Mouse (Mus musculus) intestine, postnatal 0 days (tissue): ENCODE results near the gene Igdcc4. TPM values are rescaled to one million over a fixed set of nuclear protein-coding genes. Genes with fewer than 3 reads are reported as not detected.

Experiments
- ATAC-seq: fragments of 200-750 bp; cut with Nextera tagmentation; 2 replicates; pipeline ENCODE4 v1.8.0; 2017; ENCODE audit warnings: mild to moderate bottlenecking, moderate TSS enrichment, moderate library complexity
- H3K27ac ChIP-seq: fragments of 300-500 bp; sonication (generic); 2 replicates; pipeline ENCODE4 v1.5.1; 2014; ENCODE audit warnings: mild to moderate bottlenecking, low read depth, low read length, moderate library complexity
- H3K27me3 ChIP-seq: fragments of 300-500 bp; sonication (generic); replicated peaks from 2 replicates; pipeline ENCODE4 v1.6.1; 2014; ENCODE audit warnings: low read length, mixed read lengths; ENCODE audit not compliant: control insufficient read depth, insufficient read depth
- H3K36me3 ChIP-seq: fragments of 300-500 bp; sonication (generic); 2 replicates; pipeline ENCODE4 v1.6.1; 2014; ENCODE audit warnings: mild to moderate bottlenecking, moderate library complexity; ENCODE audit not compliant: control insufficient read depth, insufficient read depth
- H3K4me1 ChIP-seq: fragments of 300-500 bp; sonication (generic); replicated peaks from 2 replicates; pipeline ENCODE4 v1.6.1; 2014; ENCODE audit warnings: antibody characterized with exemption, low read length, mixed read lengths; ENCODE audit not compliant: control insufficient read depth, insufficient read depth
- H3K4me2 ChIP-seq: fragments of 300-500 bp; sonication (generic); replicated peaks from 2 replicates; pipeline ENCODE4 v1.6.1; 2014; ENCODE audit warnings: low read depth, mild to moderate bottlenecking, moderate library complexity
- H3K4me3 ChIP-seq: fragments of 300-500 bp; sonication (generic); 2 replicates; pipeline ENCODE4 v1.5.1; 2014; ENCODE audit warnings: low read depth, low read length
- H3K9ac ChIP-seq: fragments of 300-500 bp; sonication (generic); 2 replicates; pipeline ENCODE4 v1.6.1; 2014; ENCODE audit warnings: mild to moderate bottlenecking, low read depth, low read length
- H3K9me3 ChIP-seq: fragments of 300-500 bp; sonication (generic); 2 replicates; pipeline ENCODE4 v1.6.1; 2016; ENCODE audit warnings: mixed run types; ENCODE audit not compliant: control insufficient read depth
- CTCF ChIP-seq: sonication (generic); IDR thresholded peaks from 2 replicates; pipeline ENCODE4 v1.5.1; 2016; ENCODE audit warnings: low read depth, mild to moderate bottlenecking, control low read depth, antibody characterized with exemption, moderate library complexity
- WGBS: fragments of 180-500 bp; shearing (Covaris S2); extraction: QIAGEN DNeasy Blood & Tissue Kit; methylation state at CpG from one replicate; pipeline ENCODE4 v1.1.7; 2014; 5-methylcytosine and 5-hydroxymethylcytosine counted together
- polyA plus RNA-seq: library from polyadenylated mRNA; unstranded; fragments of >200 nt; fragmentation: Nextera tagmentation; extraction: Ambion mirVana; gene quantifications from 2 replicates; pipeline ENCODE4 v1.2.1, GENCODE M21; 2015

The Igdcc4 gene
- polyA plus RNA-seq, 1 experiment from 2014 or later = 4.5 TPM

DNA sequence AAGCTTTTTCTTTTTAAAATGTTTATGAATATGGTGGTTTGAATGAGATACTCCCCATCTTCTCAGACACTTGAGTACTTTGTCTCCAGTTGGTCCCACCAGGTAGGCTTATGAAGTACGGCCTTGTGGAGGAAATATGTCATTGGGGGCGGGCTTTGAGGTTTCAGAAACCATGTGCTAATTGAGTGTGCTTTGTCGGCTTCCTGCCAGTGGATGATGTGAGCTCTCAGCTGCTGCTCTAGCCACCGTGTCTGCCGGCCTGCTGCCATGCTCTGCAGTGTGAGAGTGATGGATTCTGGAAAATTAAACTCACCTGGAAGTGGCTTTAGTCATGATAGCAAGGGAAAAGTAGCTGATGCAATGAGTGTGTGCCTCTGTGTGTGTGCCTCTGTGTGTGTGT lies 13.8 kb upstream of the Igdcc4 start:
- no peak overlapping the region for H3K4me2 ChIP-seq
- no peak for ATAC-seq
- H3K27me3 ChIP-seq = no peaks in the 10 kb centered on the region
- H3K9me3 ChIP-seq = no peaks in the 10 kb centered on the region
- no peaks in the 10 kb centered on the region for H3K4me1 ChIP-seq
- H3K4me3 ChIP-seq = no peak overlapping the region
- peaks cover 18% of the 10 kb centered on the region; the same call in 1 of the 2 replicates for H3K36me3 ChIP-seq
- TF ChIP-seq CTCF = no peak
- H3K27ac ChIP-seq = no peak overlapping the region
- H3K9ac ChIP-seq = no peak overlapping the region
- WGBS = 44% methylated on average over 5 of the region's 5 CpGs

DNA sequence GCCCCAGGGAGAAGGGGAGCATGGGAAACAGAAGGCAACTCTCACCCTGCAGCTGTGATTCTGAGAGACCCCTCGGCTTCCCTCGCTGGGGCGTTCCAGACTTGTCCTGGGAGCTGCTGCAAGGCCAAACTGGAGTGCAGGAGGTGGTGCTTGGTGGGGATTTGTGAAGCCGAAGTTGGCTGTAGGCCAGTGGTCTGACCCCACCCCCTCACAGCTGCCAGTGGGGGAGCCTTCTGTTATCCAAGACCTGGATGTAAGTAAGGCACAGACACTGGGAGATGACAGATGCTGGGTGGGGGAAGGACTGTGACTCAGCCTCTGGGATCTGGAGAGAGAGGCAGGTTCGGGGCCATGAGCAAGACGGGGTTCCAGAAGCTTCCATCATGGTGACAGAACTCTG lies 7.0 kb upstream of the Igdcc4 start:
- Histone ChIP-seq H3K27ac (no peak overlapping the region), H3K9ac (no peak overlapping the region), H3K4me2 (no peak overlapping the region)

DNA sequence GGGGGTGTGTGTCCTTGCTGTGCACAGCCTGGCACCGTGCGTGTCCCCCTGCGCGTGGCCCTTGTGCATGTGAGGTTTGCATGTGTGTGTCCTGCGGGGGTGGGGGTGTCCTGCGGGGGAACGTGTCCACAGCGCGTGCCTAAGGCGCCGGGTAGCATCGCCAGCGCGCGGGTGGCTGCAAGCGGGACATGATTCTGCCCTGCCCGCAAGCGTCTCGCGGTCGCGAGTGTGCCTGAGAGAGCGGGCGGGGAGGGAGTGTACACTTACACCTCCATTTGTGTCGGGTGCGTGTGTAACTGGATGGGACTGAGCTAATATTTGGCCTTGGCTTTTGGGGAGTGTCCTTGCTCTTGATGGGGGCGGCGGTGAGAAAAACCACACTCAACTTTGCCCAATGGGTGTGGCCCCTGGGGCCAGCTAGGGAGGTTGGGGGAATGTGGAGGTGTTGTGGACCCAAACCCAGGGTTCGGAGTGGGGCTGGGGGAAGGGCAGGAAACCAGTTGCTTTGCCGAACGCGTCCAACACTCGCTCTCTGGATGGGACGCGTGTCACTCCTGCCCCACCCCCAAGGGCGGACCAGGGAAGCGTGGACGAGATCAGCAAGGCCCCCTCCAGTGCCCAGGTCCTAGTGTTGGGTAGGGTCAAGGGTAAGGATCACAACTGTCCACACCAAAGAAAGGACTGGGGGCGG lies 545 bp downstream of the Igdcc4 start:
- Histone ChIP-seq H3K36me3 (no peaks in the 10 kb centered on the region), H3K9ac (peak overlapping the region; percentile 71), H3K27me3 (no peaks in the 10 kb centered on the region), H3K27ac (peak overlapping the region; percentile 62), H3K9me3 (no peaks in the 10 kb centered on the region), H3K4me1 (no peaks in the 10 kb centered on the region; the same call in 1 of the 2 replicates), H3K4me2 (peak overlapping the region; percentile 100), H3K4me3 (peak overlapping the region; percentile 68)
- ATAC-seq = peak; percentile 57
- under 1% methylated on average over 38 of the region's 39 CpGs for WGBS
- TF ChIP-seq CTCF = no peak

More for the DNA sequence above, 7.0 kb upstream of the Igdcc4 start:
- Histone ChIP-seq H3K36me3 (no peaks in the 10 kb centered on the region; the same call in 1 of the 2 replicates), H3K4me1 (no peaks in the 10 kb centered on the region), H3K4me3 (no peak overlapping the region), H3K9me3 (no peaks in the 10 kb centered on the region), H3K27me3 (no peaks in the 10 kb centered on the region)
- ATAC-seq = 0 out of 2 replicates have a peak, but pooled peaks have one; percentile 13
- 41% methylated on average over 6 of the region's 6 CpGs for WGBS
- TF ChIP-seq CTCF = no peak

DNA sequence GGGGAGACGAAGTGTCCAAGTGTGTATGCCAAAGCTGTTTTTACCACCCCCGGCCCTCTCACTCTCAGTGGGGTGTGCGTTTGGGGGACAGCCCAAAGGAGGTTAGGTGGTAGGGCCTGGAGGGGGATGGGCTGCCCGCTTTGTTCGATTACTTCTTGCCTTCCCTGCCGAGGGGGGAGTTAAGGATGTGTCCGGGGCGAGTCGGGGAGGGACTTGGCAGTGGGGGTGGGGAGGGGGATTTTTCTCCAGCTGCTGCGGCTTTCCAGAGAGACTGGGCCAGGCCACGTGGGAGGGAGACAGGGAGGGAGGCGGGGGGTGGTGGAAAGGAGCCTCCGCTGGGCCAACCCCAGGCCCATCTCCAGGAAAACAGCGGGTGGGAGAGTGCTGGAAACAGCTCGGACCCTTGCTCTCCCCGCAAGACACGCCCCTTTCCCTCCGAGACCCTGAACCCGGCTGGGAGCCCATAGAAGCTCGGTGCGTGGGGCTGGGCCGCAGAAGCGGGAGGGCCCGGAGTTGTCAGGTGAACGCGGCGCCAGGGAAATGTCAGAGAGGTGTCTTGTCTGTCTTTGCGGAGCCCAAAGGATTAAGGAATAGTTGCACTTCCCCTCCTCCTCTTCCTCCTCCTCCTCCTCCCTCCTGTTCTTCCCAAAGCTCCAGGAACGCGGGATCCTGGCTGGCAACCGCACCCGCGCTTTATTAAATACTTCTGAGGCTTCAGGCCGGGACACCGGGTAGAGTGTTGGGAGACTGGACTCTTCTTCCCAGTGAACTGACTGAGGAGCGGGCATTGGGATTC lies 1.3 kb downstream of the Igdcc4 start:
- Histone ChIP-seq H3K36me3 (no peaks in the 10 kb centered on the region), H3K27ac (peak overlapping the region; percentile 62), H3K4me3 (peak overlapping the region; percentile 68), H3K4me2 (peak overlapping the region; percentile 100), H3K9ac (peak overlapping the region; percentile 71), H3K27me3 (no peaks in the 10 kb centered on the region), H3K9me3 (no peaks in the 10 kb centered on the region), H3K4me1 (no peaks in the 10 kb centered on the region; the same call in 1 of the 2 replicates)
- ATAC-seq = peak; percentile 8; the same call in 1 of the 2 replicates
- WGBS = 7% methylated on average over 36 of the region's 36 CpGs
- TF ChIP-seq CTCF = no peak

DNA sequence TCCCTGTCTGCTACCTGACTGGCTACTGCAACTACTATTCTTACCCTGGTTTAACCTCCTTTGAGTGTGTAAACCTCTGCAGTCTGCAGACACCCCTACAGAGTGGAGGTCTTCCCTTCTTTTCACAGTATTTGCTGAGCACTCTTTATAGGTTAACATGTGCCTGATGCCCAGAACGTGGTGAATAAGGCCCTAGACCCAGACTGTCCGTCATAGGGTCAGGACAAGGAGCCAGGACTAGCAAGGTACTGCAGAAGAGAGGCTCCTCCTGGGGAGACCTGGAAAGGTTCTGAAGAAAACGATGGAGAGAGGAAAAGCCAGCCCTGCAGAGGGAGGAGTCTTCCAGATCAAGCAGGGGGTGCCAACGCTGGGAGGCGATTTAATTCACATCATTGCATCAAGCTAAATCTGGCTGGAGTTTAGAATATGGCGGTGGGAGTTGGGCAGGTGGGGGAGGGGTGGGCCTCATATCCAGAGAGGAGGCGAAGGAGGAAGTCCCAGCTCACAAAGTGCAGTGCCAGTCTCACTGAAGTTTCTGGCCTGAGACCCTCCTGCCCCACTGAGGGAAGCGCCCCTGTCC lies 2.0 kb downstream of the Igdcc4 start:
- Histone ChIP-seq H3K27ac (no peak overlapping the region; the same call in 1 of the 2 replicates), H3K4me1 (no peaks in the 10 kb centered on the region; the same call in 1 of the 2 replicates), H3K4me2 (peak overlapping the region; percentile 100), H3K4me3 (peak overlapping the region; percentile 68), H3K9ac (no peak overlapping the region), H3K9me3 (no peaks in the 10 kb centered on the region), H3K27me3 (no peaks in the 10 kb centered on the region), H3K36me3 (no peaks in the 10 kb centered on the region)
- TF ChIP-seq CTCF = no peak
- 37% methylated on average over 8 of the region's 8 CpGs for WGBS
- no peak for ATAC-seq

DNA sequence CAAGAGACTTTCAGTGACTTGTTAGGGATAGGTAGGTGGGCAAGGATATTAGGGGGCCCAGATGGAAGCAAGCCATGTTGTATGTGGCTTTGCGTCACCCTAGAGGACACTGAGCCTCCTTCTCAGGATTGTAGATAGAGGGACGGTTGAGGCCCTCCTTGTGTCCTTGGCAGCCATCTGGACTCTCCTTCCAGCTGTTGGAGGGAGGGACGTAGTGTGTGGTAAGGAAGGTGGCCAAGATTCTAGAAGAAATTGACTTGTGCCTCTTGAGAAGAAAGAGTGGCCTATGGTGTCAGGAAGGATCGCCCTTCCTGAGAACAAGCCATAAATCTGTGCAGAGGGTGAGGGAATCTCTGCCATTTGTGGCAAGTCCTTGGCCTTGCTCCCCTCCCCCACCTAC lies 5.5 kb downstream of the Igdcc4 start:
- no peak for TF ChIP-seq CTCF
- no peak for ATAC-seq
- no peaks in the 10 kb centered on the region for H3K27me3 ChIP-seq
- H3K4me1 ChIP-seq = no peaks in the 10 kb centered on the region; the same call in 1 of the 2 replicates
- no peaks in the 10 kb centered on the region for H3K9me3 ChIP-seq
- 0 out of 2 replicates have a peak overlapping the region, but pooled peaks have one; percentile 23 for H3K27ac ChIP-seq
- H3K4me2 ChIP-seq = no peak overlapping the region
- no peak overlapping the region for H3K9ac ChIP-seq
- H3K36me3 ChIP-seq = no peaks in the 10 kb centered on the region
- 33% methylated on average over 4 of the region's 4 CpGs for WGBS
- no peak overlapping the region for H3K4me3 ChIP-seq
